Mouse (Mus musculus) lung, embryonic 15.5 days (tissue): ENCODE measurements around the gene Xlr3b. TPM values are rescaled to one million over a fixed set of nuclear protein-coding genes. Genes with fewer than 3 reads are reported as not detected.

ENCODE experiments used
- polyA plus RNA-seq: library from polyadenylated mRNA; unstranded; fragments of >200 nt; fragmentation: Nextera tagmentation; extraction: Ambion mirVana; gene quantifications from 2 replicates; pipeline ENCODE4 v1.2.1, GENCODE M21; 2015

Xlr3b gene
- polyA plus RNA-seq, 1 experiment from 2014 or later = 9.5 TPM

Other genes starting within 250 kb of the Xlr3b start
- 7.1 TPM in 2 replicates for gene Zfp185, start 204.9 kb upstream of the Xlr3b start, polyA plus RNA-seq
- gene Pnma5, start 155.1 kb upstream of the Xlr3b start, polyA plus RNA-seq = 0.08 TPM in 1 of 2 replicates, not detected in the other
- 0.17 and 0.18 TPM in 2 replicates for gene Pnma3, start 127.4 kb upstream of the Xlr3b start, polyA plus RNA-seq
- gene Xlr4a, start 109.7 kb upstream of the Xlr3b start, polyA plus RNA-seq = 0.87 and 2.5 TPM in 2 replicates
- 2.2 and 4.1 TPM in 2 replicates for gene Xlr3a, start 95.1 kb upstream of the Xlr3b start, polyA plus RNA-seq
- 0.11 and 0.14 TPM in 2 replicates for gene Gm14685, start 75.2 kb upstream of the Xlr3b start, polyA plus RNA-seq
- gene Xlr5b, start 43.4 kb upstream of the Xlr3b start, polyA plus RNA-seq = not detected in 2 replicates
- gene DXBay18, start 42.8 kb upstream of the Xlr3b start, polyA plus RNA-seq = not detected in 2 replicates
- not detected in 2 replicates for gene Spin2d, start 15.2 kb upstream of the Xlr3b start, polyA plus RNA-seq
- 0.48 and 1.2 TPM in 2 replicates for gene Xlr4b, start 22.1 kb downstream of the Xlr3b start, polyA plus RNA-seq
- 11.7 and 11.9 TPM in 2 replicates for gene F8a, start 36.1 kb downstream of the Xlr3b start, polyA plus RNA-seq
- 0.98 TPM in 1 of 2 replicates, not detected in the other for gene Xlr4c, start 50.9 kb downstream of the Xlr3b start, polyA plus RNA-seq
- gene Xlr3c, start 73.2 kb downstream of the Xlr3b start, polyA plus RNA-seq = not detected in 2 replicates
- 0.17 TPM in 1 of 2 replicates, not detected in the other for gene Xlr5a, start 100.8 kb downstream of the Xlr3b start, polyA plus RNA-seq
- not detected in 2 replicates for gene Xlr5c, start 100.8 kb downstream of the Xlr3b start, polyA plus RNA-seq
- not detected in 2 replicates for gene Gm45015, start 144.6 kb downstream of the Xlr3b start, polyA plus RNA-seq
- gene Zfp275, start 150.4 kb downstream of the Xlr3b start, polyA plus RNA-seq = 13.3 and 13.5 TPM in 2 replicates
- gene Gm18336, start 206.5 kb downstream of the Xlr3b start, polyA plus RNA-seq = not detected in 2 replicates
- 0.09 and 0.19 TPM in 2 replicates for gene Zfp92, start 218.9 kb downstream of the Xlr3b start, polyA plus RNA-seq
- not detected in 2 replicates for gene Trex2, start 243.1 kb downstream of the Xlr3b start, polyA plus RNA-seq